Mouse (Mus musculus) hindlimb bud, embryonic 11.5 days (tissue): ENCODE measurements around the gene Sh3rf3.

Experiments
- DNase-seq: peaks from one replicate; pipeline ENCODE4 v3.0.0-alpha.2; 2012; ENCODE audit warnings: low read depth, low spot score; ENCODE audit errors: extremely low spot score

Gene Sh3rf3

DNA sequence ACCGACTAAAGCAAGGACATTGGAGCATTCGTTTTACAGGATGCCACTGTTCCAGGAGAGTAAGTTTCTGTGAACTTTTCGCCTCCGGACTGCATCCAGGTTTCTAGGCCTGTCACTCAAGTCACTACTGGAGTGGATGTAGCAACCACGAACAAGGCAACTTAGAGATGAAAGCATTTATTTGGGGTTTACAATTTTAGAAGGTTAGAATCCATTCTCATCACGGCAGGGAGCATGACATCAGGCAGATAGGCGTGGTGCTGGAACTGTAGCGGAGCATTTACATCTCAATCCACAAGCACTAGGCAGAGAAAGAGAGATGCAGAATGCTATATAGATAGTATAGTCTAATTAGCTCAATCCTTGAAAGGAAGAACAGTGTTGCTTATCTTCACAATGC is 95.3 kb downstream of the Sh3rf3 start:
- DNase-seq: no peak

DNA sequence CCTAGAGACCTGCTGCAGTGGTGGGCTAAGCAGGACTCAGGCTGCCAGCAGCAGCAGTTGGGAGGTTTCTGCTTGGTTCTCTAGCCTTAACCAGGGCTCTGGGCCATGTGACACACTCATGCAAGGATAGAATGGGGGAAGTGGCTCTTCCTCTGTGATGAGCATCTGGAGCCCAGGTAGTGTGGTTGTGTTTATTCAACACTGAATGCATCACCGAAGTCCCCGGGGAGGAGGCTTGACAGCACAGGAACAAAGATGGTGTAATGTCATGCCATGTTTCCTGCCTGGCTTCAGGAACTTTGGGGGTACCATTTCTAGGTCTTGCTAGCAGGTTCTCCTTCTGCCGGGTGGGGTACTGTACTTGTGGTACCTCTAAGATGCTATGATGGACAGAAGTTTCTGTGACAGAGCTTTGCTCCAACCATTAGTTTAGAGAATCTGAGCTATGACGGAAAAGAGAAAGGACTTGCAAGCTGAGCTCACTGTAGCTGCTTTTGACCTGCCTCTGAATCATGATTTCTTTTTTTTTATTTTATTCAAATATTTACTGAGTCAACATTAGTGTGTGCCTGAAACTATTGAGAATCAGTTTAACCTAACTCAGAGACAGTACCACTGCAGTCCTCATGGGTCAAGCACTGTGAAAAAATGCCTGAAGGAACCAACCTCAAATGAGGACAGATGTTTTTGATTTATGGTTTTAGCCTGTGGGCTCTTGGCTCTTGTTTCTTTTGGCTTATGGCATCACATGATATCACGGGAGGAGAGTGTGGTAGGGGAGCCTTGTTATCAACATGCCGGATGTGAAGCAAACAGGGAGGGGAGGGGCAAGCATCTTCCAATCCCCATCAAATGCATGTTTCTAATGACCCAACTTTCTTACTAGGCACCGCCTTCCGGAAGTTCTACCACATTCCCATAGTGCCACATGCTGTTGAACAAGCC is 102.4 kb downstream of the Sh3rf3 start:
- no peak for DNase-seq

GRCm38 (mm10) chr10:58921643-58922188 is 108.6 kb downstream of the Sh3rf3 start:
- DNase-seq: no peak

DNA sequence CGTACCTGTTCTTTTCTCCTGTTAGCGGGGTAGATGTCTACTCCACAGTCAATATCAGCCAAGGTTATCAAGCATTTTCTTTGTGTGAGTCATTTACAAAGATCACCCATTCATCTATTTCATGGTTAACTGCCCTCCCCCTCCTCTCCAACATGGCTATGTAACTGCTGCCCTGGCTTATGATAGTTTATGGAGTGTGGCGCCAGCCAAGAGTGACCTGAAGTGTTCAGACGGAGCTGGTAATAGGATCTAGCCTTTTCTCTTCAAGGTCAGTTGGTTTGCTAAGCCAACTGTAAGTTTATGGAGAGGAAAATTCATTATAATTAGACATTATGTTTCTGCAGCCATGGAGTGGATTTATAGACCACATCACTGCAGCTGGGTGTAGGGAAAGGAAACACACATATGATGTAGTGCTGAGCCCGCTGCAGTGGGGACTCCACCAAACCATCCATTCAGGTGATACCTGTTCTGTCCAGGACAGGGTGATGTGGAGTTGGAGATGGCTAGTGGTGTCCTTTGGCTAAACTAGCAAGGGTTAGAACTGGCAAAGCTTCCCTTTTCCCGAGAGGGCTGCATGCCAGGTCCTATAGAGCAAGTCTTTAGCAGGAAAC is 109.2 kb downstream of the Sh3rf3 start:
- no peak for DNase-seq

DNA sequence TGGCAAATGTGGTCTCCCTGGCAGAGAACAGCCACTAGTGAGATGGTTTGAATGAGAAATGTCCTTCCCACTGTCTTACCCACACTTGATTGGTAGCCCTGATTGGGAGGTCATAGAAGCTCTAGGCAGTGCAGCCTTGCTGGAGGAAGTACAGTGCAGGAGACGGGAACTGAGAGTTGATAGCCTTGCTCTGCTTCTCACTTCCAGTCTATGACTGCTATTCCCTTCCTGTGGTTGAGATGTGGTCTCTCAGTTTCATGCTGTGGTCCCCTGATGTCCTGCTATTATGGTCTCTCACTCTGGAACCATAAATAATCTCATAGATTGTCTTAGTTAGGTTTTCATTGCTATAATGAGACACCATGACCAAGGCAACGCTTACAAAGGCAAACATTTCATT is 109.8 kb downstream of the Sh3rf3 start:
- DNase-seq: no peak

- no peak for DNase-seq
These were observed 113.4 kb downstream of the Sh3rf3 start for GRCm38 (mm10) chr10:58926578-58926977.

DNA sequence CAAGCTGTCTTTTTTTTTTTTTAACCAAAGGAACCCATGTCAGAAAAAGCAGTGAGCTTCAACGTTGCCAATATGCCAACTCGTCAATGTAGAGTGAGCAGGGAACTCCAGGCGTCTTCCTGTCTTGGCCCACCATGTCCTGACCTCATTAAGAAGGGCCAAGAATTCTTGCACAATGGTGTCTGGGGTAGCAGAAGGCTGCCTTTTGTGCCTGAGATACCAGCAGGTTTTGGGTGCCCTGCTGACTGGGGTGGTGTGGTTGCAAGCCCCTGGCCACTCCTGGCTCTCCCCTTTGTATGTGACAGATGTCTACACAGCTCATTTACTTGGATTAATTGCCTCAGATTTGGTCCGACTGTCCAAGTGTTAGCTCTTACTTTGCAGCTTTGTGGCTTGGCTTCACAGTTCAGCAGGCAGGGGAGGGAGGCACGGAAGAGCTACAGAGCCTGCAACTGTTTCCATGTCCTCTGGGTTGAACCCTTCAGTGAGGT is 115.8 kb downstream of the Sh3rf3 start:
- no peak for DNase-seq

DNA sequence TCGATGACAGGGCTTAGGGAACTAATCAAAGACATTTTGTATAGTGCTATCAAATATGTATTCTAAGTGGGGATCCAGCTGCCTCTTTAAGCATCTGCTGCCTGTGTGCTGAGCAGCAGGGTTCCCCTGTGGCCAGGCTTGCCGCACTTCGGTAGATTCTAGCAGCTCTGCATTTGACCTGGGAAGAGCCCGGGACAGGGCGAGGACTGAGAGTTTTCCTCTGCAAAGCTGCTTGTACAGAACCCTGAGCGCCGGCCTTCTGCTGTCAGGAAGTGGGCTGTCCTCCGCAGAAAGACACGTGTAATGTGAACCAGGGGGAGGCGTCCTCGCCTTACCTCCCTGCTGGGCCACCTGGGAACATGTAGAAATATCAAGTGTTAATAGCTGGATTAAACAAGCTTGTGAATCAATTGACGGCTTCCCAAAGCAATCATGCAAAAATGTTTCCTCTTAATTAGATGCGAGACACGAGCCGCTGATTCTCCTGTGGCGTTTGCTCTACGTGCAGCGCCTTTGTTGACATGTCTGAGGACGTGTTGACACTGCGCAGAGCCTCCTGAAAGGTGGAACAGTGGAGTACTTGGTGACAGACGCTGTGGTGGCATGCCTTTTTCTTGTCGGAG is 119.1 kb downstream of the Sh3rf3 start:
- no peak for DNase-seq

- DNase-seq: no peak
These were observed 122.4 kb downstream of the Sh3rf3 start for GRCm38 (mm10) chr10:58935606-58936005.

DNA sequence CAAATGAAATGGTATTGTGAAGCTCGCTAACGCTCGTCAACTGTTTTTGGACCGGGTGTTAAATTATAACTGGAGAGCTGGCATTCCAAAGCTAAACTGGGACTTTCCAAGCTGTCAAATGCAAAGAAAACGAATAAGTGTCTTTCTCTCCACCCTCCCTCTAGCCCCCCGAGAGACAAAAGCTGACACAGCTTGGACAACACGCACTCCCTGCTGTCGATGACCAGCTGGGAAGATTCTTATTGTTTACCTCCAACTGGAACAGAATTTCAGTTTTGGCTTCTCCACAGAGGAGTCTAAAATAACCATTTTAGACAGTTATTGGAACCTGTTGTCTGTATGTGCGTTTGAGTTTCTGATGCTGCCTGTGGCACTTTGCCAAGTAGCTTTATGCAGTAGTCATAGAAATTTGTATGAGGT is 123.3 kb downstream of the Sh3rf3 start:
- no peak for DNase-seq

- no peak for DNase-seq
These were observed 124.4 kb downstream of the Sh3rf3 start for GRCm38 (mm10) chr10:58937521-58937920.

DNA sequence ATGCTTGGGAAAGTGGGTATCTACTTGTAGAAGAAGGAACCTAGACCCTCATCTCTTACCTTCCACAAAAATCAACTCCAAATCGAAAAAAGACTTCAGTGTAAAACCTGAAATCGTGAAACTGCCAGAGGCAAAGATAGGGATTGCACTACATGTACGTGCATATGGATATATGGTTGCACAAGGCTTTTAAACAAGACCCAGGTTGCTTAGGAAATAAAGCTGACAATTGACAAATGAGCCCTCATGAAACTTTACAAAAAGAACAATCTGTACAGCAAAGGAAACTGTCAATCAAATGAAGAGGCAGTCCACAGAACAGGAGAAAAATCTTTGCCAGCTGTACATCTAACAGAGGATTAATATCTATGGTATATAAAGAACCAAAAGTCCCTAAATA is 129.7 kb downstream of the Sh3rf3 start:
- DNase-seq: no peak

DNA sequence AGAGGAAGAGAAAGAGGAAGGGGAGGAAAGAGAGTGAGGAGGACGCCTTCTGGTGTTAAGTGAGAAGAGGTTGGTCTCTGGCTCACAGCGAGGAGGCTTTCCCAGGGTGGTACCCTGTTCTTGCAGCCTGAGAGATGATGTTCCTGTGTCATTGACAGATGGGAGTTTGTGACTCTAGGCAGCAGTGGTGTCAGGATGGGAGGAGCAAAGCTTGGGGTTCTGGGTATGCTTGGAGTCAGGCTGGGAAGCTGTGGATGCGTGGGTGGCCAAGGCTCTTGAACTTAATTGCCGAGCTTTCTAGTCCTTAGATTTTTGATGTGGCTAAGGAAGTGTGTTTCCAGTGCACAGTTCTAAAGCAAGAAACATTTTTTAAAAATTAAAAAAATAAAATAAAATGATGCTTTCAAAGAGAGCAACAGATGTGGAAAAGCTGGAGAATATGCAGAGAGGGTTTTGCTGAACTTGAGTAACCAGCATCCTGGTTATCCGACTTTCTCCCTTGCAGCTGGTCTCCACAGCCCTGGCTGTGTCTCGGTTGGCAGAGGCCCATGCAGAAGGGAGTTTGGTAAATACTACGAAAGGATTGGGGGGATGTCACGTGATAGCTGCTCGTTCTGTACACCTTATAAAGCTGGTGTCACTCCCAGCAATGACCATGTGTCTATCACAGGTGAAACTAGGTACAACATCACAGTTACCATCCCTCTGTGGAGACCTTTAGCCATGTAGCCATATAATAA is 130.7 kb downstream of the Sh3rf3 start:
- no peak for DNase-seq

DNA sequence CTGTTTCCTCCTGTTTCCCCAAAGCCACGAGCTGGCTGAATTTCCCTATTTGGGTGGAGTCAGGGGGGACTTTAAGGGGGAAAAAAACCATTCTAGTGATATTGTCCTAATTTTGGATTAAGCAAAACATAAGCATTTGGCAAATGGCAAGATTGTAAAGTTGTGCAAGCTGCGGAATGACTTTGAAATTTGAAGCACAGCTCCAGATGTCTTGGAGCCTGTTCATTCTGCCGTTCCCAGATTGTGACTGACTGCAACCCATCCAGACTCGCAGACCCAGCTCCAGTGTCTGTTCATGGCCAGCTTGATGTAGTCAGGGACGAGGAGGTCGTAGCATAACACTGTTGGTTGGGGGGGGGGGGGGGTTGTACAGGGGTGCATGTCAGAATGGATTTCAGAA is 131.8 kb downstream of the Sh3rf3 start:
- DNase-seq: no peak

DNA sequence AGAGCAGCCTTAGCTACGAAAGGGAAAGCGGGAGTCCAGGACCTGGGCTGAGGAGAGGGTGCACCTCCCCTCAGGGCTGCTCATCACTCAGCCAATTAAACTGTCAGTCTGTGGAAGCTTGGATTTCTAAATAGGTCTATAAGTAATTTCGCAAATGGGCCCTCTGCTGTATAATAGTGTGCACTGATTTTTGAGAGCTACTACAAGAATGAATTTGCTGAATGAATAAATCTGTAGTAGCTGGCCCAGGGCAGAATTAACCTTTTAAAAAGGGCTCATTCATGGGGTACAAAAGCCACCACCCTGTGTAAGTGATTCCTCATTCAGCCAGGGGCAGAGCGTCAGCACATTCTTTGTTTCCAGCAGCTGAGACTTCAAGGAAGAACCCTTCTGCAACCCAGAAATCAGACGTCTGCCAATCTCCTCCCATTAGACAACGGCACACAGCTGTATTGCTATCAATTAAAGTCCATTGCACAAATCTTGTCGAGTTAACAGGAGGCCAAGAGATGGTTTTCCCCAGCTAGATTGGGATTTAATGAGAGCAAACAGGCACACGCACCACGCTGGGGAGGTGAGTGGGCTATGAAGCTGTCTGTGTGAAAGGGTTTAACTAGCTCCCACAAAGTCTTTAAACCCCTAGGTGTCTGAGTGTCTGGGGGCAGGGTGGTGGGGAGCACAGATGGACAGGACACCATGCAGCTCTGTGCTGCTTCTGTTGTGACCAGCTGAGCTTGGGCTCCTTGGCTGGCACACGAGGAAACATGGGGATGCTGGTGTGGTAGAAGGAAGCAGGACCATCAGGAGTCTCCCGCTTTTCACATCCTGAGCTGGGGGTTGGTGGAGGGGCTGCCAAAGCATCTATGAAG is 136.8 kb downstream of the Sh3rf3 start:
- DNase-seq: no peak

GRCm38 (mm10) chr10:58960193-58960592 is 147.0 kb downstream of the Sh3rf3 start:
- DNase-seq: no peak

DNA sequence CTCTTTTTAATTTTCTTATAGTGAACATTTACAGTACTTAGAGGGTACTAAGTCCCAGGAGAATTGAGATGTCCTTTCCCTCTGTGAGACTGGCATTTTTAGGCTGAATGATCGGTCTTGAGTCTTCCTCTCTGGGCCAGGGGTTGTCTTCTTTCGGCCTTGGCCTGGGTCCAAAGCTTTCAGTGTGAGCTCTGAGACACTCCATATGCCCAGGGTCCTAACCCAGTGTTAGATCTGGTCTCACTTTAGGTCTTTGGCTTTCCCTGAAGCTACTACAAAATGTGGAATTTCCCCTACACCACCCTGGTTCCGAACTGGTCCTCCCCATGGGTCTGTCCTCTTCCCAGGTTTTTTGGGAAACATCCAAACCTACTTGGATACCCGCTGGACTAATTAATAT is 155.1 kb downstream of the Sh3rf3 start:
- DNase-seq: no peak

GRCm38 (mm10) chr10:58969351-58969750 is 156.2 kb downstream of the Sh3rf3 start:
- DNase-seq: no peak

DNA sequence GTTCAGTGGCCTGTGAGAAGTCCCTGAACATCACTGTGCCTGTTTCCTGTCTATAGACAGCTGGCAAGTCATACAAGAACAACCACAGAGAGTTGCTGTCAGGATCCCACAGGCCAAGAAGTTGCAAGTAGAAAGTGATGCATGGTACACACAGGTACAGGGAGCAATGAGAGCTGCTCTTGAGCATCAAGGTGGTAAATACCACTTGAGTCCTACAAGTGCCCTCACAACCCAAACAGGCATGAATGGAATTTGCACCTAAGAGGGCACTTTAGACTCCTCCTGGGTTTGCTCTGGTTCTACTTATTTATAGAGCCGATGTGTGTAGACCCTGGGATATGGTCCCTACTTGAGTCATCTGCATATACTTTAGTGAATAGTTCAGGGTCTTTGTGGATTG is 159.0 kb downstream of the Sh3rf3 start:
- no peak for DNase-seq

- no peak for DNase-seq
These were observed 161.0 kb downstream of the Sh3rf3 start for GRCm38 (mm10) chr10:58974138-58974537.
